Mouse (Mus musculus) MEL (cell line): ENCODE measurements around the gene Trank1.

Experiments
- CTCF ChIP-seq, 3 experiments: IDR thresholded peaks in 2 of 3; conservative IDR thresholded peaks in 1 of 3; 2 replicates each; pipeline ENCODE4 v1.5.1; 2011 to 2012; ENCODE audit warnings: low read length in 3 of 3, low read depth in 2 of 3, mild to moderate bottlenecking in 2 of 3, improper control_type of control experiment in 1 of 3, inconsistent platforms in 1 of 3, mixed read lengths in 1 of 3, moderate library complexity in 1 of 3; ENCODE audit not compliant: control insufficient read depth in 1 of 3, insufficient read depth in 1 of 3, poor library complexity in 1 of 3, severe bottlenecking in 1 of 3
- E2F4 ChIP-seq: IDR thresholded peaks from 2 replicates; pipeline ENCODE4 v1.6.1; 2011; ENCODE audit warnings: low read depth, low read length, improper control_type of control experiment, borderline replicate concordance

DNA sequence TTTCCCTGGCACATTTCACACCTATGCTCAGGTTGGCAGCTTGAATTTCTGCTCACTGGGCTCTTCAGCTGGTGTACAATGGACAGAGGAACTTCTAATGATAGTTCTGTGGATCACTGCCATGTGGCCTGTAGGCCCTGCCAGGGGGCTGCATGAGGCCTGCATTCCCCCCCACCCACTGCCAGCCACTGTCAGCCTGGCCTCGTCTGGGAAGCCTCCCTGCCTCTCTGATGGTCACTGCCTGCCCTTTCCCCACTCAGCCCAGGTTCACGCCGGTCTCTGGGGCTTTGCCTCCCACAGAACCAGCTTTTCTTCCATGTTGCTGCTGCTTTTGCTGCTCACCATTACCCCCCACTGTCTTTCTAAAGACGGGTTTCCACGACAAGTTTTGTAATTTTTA, 83.7 kb downstream of the Trank1 start:
- no peak for TF ChIP-seq E2F4
- no peak for TF ChIP-seq CTCF (IDR thresholded peaks at IDR 0.05 in 2 of 3, conservative IDR thresholded peaks at IDR 0.05 in 1 of 3; ENCODE audit: control insufficient read depth in 1 of 3, insufficient read depth in 1 of 3, low read depth in 2 of 3, low read length in 3 of 3, poor library complexity in 1 of 3, severe bottlenecking in 1 of 3)
